Mouse (Mus musculus) kidney, adult 11 months (tissue): ENCODE measurements around the gene Grhpr.
"Not testable (repeated sequence)": the region's sequence is repeated elsewhere in the genome, so short reads cannot be mapped to it uniquely, and the experiment has no call there.

Experiments
- DNase-seq: peaks from one replicate; pipeline ENCODE4 v3.0.0; 2022

The Grhpr gene

DNA sequence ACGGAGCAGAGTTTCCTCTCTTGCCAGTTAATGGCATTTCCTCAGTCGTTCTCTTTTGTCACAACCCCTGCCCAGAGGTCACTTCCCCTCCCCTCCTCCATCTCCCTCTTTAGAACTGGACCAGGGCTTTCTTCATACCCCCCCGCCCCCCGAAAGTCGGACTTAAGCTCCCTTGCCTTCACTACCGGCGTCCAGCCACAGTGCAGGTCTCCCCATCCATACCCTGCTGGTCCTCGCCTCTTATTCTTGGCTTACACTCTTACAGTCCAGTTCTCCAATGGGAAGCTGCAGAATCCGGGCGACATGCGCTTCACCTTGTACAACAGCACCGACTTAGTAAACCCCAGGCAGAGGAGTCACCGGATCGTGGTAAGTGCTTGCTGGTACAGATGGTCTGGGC lies 37.8 kb downstream of the Grhpr start:
- no peak for DNase-seq

GRCm38 (mm10) chr4:45026459-45026858 lies 45.3 kb downstream of the Grhpr start:
- DNase-seq = no peak

- DNase-seq = no peak
These were observed 51.4 kb downstream of the Grhpr start for GRCm38 (mm10) chr4:45032586-45032985.

DNA sequence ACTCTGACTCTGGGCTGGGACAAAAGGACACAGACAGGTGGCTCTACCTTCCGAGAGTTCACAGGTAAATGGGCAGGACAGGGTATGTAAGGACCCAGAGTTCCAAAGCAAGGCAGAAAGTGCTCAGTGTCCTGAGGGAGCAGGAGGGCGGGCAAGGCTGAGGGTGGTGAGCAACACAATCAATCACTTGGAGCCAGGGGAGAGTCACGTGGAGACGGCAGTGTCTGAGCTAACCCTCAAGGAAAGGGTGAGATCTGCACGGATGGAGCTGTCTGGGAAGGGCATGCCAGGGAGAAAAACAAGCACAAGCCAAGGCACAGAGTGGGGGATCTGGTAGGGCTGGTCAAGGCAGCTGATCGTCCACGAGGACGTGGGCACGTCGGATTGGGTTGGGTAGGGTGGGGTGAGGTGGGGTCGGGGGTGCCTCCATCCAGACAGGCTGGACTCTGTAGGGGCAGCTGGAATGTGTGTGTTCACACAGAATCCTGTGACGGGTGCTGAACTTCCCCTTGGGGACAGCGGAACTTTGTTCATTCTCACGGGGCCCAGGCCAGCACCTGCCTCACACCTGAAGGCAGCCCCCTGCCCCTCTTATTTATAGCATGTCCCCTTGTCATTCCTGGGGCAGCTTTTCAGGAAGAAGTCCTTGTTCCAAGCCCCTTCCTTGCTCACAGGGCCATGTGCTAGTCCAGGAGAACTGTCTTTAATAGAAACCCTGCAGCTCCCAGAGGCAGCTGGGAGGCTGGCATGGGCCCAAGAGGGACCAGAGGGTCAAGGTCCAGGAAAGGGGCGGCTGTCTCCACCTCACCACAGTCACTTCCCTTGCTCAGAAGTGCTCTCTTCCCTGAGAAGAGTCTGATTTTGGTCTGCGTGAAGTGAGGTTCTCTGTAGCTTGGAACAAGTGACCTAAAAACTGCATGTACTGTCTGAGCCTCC lies 53.8 kb downstream of the Grhpr start:
- DNase-seq = peak; percentile 84

DNA sequence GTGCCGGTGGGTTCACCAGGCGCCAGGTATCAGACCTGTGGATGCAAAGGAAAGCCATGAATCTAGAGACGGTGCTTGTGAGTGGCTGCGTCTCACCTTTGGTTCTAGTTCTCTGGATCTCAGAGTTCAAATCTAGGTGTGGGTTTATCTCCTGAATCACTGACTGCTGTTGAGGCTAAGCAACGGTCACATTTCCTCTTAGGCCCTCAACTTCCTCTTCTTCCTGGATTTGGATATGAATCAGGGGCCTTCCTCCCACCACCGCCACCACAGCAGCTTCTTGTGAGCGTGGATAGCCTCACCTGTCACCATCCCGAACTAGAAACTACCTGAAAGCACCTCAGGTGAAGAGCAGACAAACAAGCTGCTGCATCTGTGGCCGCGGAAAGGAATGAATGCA lies 54.9 kb downstream of the Grhpr start:
- DNase-seq = no peak

DNA sequence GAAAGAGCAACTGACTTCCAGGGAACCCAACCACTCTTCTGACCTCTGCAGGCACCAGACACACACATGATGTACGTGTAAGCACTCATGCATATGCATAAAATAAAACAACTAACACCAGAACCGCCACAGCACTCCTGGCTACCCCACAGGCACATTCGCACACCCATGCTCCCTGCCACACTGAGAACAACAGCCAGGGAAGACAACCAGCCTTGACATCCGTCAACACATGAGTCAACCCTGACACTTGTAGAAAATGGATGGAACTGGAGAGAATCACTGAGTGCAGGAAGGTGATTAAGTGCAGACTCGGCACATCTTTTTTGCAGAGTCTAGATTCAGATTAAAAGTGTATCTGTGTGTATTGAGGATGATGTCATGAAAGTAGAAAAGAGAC lies 55.4 kb downstream of the Grhpr start:
- DNase-seq = no peak

- no peak for DNase-seq
These were observed 56.5 kb downstream of the Grhpr start for GRCm38 (mm10) chr4:45037455-45038410.

DNA sequence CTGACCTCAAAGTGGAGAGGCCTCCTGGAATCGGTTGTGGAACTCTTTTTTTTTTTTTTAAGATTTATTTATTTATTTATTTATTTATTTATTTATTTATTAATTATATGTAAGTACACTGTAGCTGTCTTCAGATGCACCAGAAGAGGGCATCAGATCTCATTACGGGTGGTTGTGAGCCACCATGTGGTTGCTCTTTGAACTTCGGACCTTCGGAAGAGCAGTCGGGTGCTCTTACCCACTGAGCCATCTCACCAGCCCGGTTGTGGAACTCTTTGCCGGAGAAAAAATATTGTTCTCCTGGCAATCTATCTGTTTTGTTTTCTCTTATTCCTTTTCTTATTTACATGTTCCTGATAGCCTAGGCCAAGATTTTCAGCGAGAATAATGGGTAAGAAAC lies 57.7 kb downstream of the Grhpr start:
- DNase-seq = peak; percentile 39

GRCm38 (mm10) chr4:45039546-45039945 lies 58.4 kb downstream of the Grhpr start:
- DNase-seq = not testable (repeated sequence)
